Mouse (Mus musculus) heart, adult 9 months (tissue): ENCODE data around the gene Tanc1.

Source experiments
- DNase-seq, 2 experiments: peaks; one replicate each; pipeline ENCODE4 v3.0.0; 2022; ENCODE audit warnings: low spot score in 2 of 2

Tanc1 gene

GRCm38 (mm10) chr2:59717746-59718294 lies 106.0 kb downstream of the Tanc1 start:
- DNase-seq = no peak

- no peak for DNase-seq
These were observed 107.0 kb downstream of the Tanc1 start for GRCm38 (mm10) chr2:59718601-59719416.

- no peak for DNase-seq
These were observed 108.0 kb downstream of the Tanc1 start for GRCm38 (mm10) chr2:59719831-59720230.

GRCm38 (mm10) chr2:59721119-59721518 lies 109.3 kb downstream of the Tanc1 start:
- DNase-seq = peak in 1 of 2 experiments; percentile 46

GRCm38 (mm10) chr2:59721758-59722157 lies 109.9 kb downstream of the Tanc1 start:
- no peak for DNase-seq

- no peak for DNase-seq
These were observed 111.5 kb downstream of the Tanc1 start for GRCm38 (mm10) chr2:59723311-59723710.

- no peak for DNase-seq
These were observed 113.8 kb downstream of the Tanc1 start for GRCm38 (mm10) chr2:59725518-59726185.

GRCm38 (mm10) chr2:59731831-59732230 lies 120.0 kb downstream of the Tanc1 start:
- DNase-seq = no peak

GRCm38 (mm10) chr2:59733410-59733809 lies 121.6 kb downstream of the Tanc1 start:
- no peak for DNase-seq

- no peak for DNase-seq
These were observed 124.6 kb downstream of the Tanc1 start for GRCm38 (mm10) chr2:59736401-59736898.

GRCm38 (mm10) chr2:59737368-59737767 lies 125.5 kb downstream of the Tanc1 start:
- no peak for DNase-seq

- DNase-seq = no peak
These were observed 126.5 kb downstream of the Tanc1 start for GRCm38 (mm10) chr2:59738356-59738755.

- DNase-seq = no peak
These were observed 127.2 kb downstream of the Tanc1 start for GRCm38 (mm10) chr2:59739036-59739435.

- DNase-seq = no peak
These were observed 130.8 kb downstream of the Tanc1 start for GRCm38 (mm10) chr2:59742500-59743116.

- peak in 1 of 2 experiments; percentile 30 for DNase-seq
These were observed 133.6 kb downstream of the Tanc1 start for GRCm38 (mm10) chr2:59745428-59745827.

GRCm38 (mm10) chr2:59746070-59746469 lies 134.2 kb downstream of the Tanc1 start:
- DNase-seq = no peak

- no peak for DNase-seq
These were observed 135.9 kb downstream of the Tanc1 start for GRCm38 (mm10) chr2:59747757-59748156.

GRCm38 (mm10) chr2:59749371-59749770 lies 137.5 kb downstream of the Tanc1 start:
- no peak for DNase-seq

GRCm38 (mm10) chr2:59751172-59751571 lies 139.3 kb downstream of the Tanc1 start:
- DNase-seq = no peak

- no peak for DNase-seq
These were observed 140.3 kb downstream of the Tanc1 start for GRCm38 (mm10) chr2:59752148-59752547.

- DNase-seq = no peak
These were observed 140.9 kb downstream of the Tanc1 start for GRCm38 (mm10) chr2:59752766-59753165.

GRCm38 (mm10) chr2:59756137-59756753 lies 144.4 kb downstream of the Tanc1 start:
- DNase-seq = no peak
